Mouse (Mus musculus): Measurements from ENCODE around the gene Ticrr. TPM values are rescaled to one million over a fixed set of nuclear protein-coding genes. Genes with fewer than 3 reads are reported as not detected.

Gene Ticrr
- total RNA-seq, 2 experiments from 2014 or later = 0.05 to 0.13 TPM

GRCm38 (mm10) chr7:79747659-79748058 lies 87.7 kb downstream of the Ticrr start:
- DNase-seq = no peak

Other genes starting within 250 kb of the Ticrr start
- 10 to 100 TPM; 33.8 to 34.3 TPM for gene Polg, start 193.8 kb upstream of the Ticrr start, total RNA-seq (2021)
- not detected for gene Rhcg, start 42.5 kb upstream of the Ticrr start, total RNA-seq (2021)
- gene Kif7, start 55.5 kb downstream of the Ticrr start, total RNA-seq (2021) = under 1 TPM; 0.59 to 0.91 TPM
- gene Plin1, start 72.7 kb downstream of the Ticrr start, total RNA-seq (2021) = 10 to 100 TPM in 1 of 2 experiments, 1 to 10 TPM in 1; 1.8 to 53.2 TPM
- 10 to 100 TPM in 1 of 2 experiments, 1 to 10 TPM in 1; 8.8 to 11.8 TPM for gene Pex11a, start 82.9 kb downstream of the Ticrr start, total RNA-seq (2021)
- gene Wdr93, start 83.0 kb downstream of the Ticrr start, total RNA-seq (2021) = not detected
- gene Mesp1, start 133.6 kb downstream of the Ticrr start, total RNA-seq (2021) = not detected
- not detected for gene Mesp2, start 150.5 kb downstream of the Ticrr start, total RNA-seq (2021)
- 1 to 10 TPM; 5.7 to 6.3 TPM for gene Anpep, start 200.9 kb downstream of the Ticrr start, total RNA-seq (2021)

Measured in gastrocnemius, postnatal 25 days (tissue).